Mouse (Mus musculus) spleen, adult 2 months (tissue): ENCODE data around the gene Dennd5a.

Source experiments
- CTCF ChIP-seq: fragments of 200-500 bp; IDR thresholded peaks from 2 replicates; pipeline ENCODE4 v1.5.1; 2011; ENCODE audit warnings: mild to moderate bottlenecking, inconsistent platforms; ENCODE audit not compliant: insufficient read depth, insufficient read length, insufficient replicate concordance; ENCODE audit errors: extremely low read depth
- POLR2A ChIP-seq: fragments of 200-500 bp; IDR thresholded peaks from 2 replicates; pipeline ENCODE4 v1.6.1; 2011; ENCODE audit warnings: low read depth, low read length, inconsistent platforms

DNA sequence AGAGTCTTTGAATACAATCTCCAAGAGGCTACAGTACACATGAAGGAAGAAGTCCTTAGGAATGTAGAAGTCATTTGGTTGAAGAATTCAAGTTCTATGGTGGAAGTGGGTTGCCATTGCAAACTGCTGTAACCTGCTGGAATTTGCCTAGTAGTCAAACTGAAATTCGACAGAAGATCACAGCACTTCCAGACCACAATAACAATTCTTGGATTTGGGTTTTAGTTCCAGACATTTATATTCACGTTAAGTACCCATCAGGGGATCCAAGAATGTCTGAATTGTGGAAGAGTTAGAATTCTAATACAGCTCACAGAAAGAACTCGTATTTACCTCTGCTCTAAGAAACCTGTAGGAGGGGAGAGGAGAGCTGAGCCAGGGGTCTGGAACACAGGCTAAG is 109.7 kb downstream of the Dennd5a start:
- TF ChIP-seq CTCF: no peak
- TF ChIP-seq POLR2A: no peak
